Mouse (Mus musculus) lung, embryonic 14.5 days (tissue): ENCODE measurements around the gene Dram1. TPM values are rescaled to one million over a fixed set of nuclear protein-coding genes. Genes with fewer than 3 reads are reported as not detected.

ENCODE experiments used
- ATAC-seq: fragments of 200-750 bp; cut with Nextera tagmentation; 2 replicates; pipeline ENCODE4 v1.8.0; 2017; ENCODE audit warnings: mild to moderate bottlenecking, moderate TSS enrichment, moderate library complexity; ENCODE audit not compliant: insufficient read depth
- DNase-seq: peaks from one replicate; pipeline ENCODE4 v3.0.0-alpha.2; 2015
- H3K27ac ChIP-seq: fragments of 300-500 bp; sonication (generic); 2 replicates; pipeline ENCODE4 v1.5.1; 2014; ENCODE audit warnings: low read depth, mild to moderate bottlenecking, moderate library complexity
- H3K27me3 ChIP-seq: fragments of 300-500 bp; sonication (generic); 2 replicates; pipeline ENCODE4 v1.6.1; 2014; ENCODE audit warnings: low read length, control low read depth; ENCODE audit not compliant: insufficient read depth
- H3K36me3 ChIP-seq: fragments of 300-500 bp; sonication (generic); 2 replicates; pipeline ENCODE4 v1.6.1; 2014; ENCODE audit warnings: control low read depth; ENCODE audit not compliant: insufficient read depth
- H3K4me1 ChIP-seq: fragments of 300-500 bp; sonication (generic); 2 replicates; pipeline ENCODE4 v1.6.1; 2014; ENCODE audit warnings: antibody characterized with exemption, control low read depth; ENCODE audit not compliant: insufficient read depth
- H3K4me2 ChIP-seq: fragments of 300-500 bp; sonication (generic); 2 replicates; pipeline ENCODE4 v1.6.1; 2014; ENCODE audit warnings: mild to moderate bottlenecking
- H3K4me3 ChIP-seq: fragments of 300-500 bp; sonication (generic); 2 replicates; pipeline ENCODE4 v1.5.1; 2014; ENCODE audit warnings: low read depth, low read length
- H3K9ac ChIP-seq: fragments of 300-500 bp; sonication (generic); 2 replicates; pipeline ENCODE4 v1.6.1; 2014
- H3K9me3 ChIP-seq: fragments of 300-500 bp; sonication (generic); 2 replicates; pipeline ENCODE4 v1.6.1; 2016; ENCODE audit warnings: low read depth, low read length, control low read depth
- CTCF ChIP-seq: IDR thresholded peaks from 2 replicates; pipeline ENCODE4 v1.5.1; 2016; ENCODE audit warnings: antibody characterized with exemption, low read depth
- WGBS: fragments of 180-500 bp; shearing (Covaris S2); extraction: QIAGEN DNeasy Blood & Tissue Kit; methylation state at CpG from one replicate; pipeline ENCODE4 v1.1.7; 2014; 5-methylcytosine and 5-hydroxymethylcytosine counted together
- polyA plus RNA-seq: library from polyadenylated mRNA; unstranded; fragments of >200 nt; fragmentation: Nextera tagmentation; extraction: Ambion mirVana; gene quantifications from 2 replicates; pipeline ENCODE4 v1.2.1, GENCODE M21; 2014

Gene Dram1
- polyA plus RNA-seq, 1 experiment from 2014 or later: 43.9 TPM

DNA sequence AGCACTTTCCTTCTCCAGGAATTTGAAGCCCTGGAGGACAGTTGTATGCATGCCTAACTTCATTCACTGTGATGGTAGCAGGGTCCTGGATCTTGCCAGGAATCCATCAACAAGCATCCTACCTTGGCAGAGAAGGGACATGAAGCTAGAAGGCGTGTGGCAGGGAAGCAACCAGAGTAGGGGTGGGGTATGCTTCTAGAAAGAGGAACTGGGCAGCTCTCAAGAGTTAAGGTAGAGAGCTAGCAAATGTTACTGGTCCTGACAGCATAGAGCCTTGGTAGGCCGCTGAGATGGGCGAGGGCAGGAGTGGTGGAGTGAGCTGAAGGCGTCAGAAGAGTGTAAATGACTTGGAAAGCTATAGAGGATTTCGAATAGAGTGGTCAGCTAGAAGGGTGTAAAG is 20.4 kb upstream of the Dram1 start:
- Histone ChIP-seq H3K9me3 (no peaks in the 10 kb centered on the region), H3K4me3 (no peak overlapping the region), H3K36me3 (no peaks in the 10 kb centered on the region), H3K27ac (no peak overlapping the region), H3K9ac (no peak overlapping the region), H3K4me2 (no peak overlapping the region), H3K27me3 (no peaks in the 10 kb centered on the region), H3K4me1 (no peaks in the 10 kb centered on the region)
- DNase-seq (no peak), ATAC-seq (no peak)
- WGBS: 90% methylated on average over 5 of the region's 5 CpGs
- TF ChIP-seq CTCF: no peak

GRCm38 (mm10) chr10:88398668-88399243 is 19.9 kb upstream of the Dram1 start:
- DNase-seq (no peak), ATAC-seq (no peak)
- Histone ChIP-seq H3K27me3 (no peaks in the 10 kb centered on the region), H3K9me3 (no peaks in the 10 kb centered on the region), H3K4me3 (no peak overlapping the region), H3K9ac (no peak overlapping the region), H3K27ac (no peak overlapping the region), H3K36me3 (no peaks in the 10 kb centered on the region), H3K4me2 (no peak overlapping the region), H3K4me1 (no peaks in the 10 kb centered on the region)
- TF ChIP-seq CTCF: no peak
- 83% methylated on average over 6 of the region's 6 CpGs for WGBS

DNA sequence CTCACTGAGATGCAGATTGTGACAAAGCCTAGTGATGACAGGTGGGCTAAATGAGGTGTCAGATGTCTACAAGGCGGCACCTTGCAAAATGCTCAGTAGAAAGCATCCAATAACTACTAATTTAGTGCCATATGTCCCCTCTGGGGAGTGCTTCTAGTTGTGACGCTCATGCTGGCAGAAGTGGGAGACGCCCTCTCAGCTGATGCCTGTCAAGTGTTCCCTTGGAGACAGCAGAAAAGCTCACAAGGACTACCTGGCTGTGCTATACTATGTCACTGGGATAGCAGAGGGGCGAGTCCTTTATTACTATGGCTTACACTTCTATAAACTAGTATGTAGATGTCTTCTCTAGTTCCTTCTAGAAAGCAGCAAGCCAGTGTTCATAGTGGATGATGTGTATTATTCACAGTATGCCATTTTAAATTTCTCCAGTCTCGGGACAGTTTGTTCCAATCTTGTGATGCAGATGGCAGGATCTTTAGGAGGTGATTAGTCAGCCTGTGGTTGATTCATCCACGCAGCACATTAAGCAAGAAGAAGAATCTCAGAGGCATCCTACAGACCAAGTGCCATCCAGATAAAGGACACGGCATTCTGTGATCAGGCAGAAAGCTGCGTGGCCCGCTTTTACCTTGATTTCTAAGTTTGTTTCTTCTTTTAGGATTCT is 13.4 kb upstream of the Dram1 start:
- Histone ChIP-seq H3K4me1 (no peaks in the 10 kb centered on the region), H3K27ac (no peak overlapping the region), H3K4me2 (no peak overlapping the region), H3K27me3 (no peaks in the 10 kb centered on the region), H3K4me3 (no peak overlapping the region), H3K9ac (no peak overlapping the region), H3K36me3 (no peaks in the 10 kb centered on the region), H3K9me3 (no peaks in the 10 kb centered on the region)
- TF ChIP-seq CTCF: no peak
- no peak for DNase-seq
- WGBS: 80% methylated on average over 9 of the region's 9 CpGs
- ATAC-seq: no peak

DNA sequence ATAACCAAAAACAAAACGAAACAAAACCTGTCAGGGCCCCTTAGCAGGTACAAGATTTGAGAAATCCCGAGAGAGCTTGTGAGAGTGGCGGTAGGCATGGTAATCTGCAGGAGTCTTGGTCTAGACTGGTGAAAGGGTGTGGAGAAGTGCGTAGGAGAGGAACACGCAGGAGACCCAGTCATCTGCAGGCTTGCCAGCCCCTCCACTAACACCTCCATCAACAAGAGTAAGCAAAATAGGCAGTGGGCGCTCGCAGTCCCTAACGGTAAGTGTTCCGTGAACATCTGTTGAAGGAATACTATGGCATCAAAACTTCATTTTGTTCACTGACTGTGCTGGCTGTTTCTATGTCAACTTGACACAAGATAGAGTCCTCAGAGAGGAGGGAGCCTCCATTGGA is 12.6 kb upstream of the Dram1 start:
- ATAC-seq (no peak), DNase-seq (no peak)
- no peak overlapping the region for H3K27ac ChIP-seq
- TF ChIP-seq CTCF: no peak
- H3K4me3 ChIP-seq: no peak overlapping the region
- H3K9ac ChIP-seq: no peak overlapping the region
- WGBS: 86% methylated on average over 9 of the region's 9 CpGs
- H3K4me2 ChIP-seq: no peak overlapping the region
- no peaks in the 10 kb centered on the region for H3K27me3 ChIP-seq
- H3K4me1 ChIP-seq: no peaks in the 10 kb centered on the region
- no peaks in the 10 kb centered on the region for H3K9me3 ChIP-seq
- H3K36me3 ChIP-seq: no peaks in the 10 kb centered on the region

DNA sequence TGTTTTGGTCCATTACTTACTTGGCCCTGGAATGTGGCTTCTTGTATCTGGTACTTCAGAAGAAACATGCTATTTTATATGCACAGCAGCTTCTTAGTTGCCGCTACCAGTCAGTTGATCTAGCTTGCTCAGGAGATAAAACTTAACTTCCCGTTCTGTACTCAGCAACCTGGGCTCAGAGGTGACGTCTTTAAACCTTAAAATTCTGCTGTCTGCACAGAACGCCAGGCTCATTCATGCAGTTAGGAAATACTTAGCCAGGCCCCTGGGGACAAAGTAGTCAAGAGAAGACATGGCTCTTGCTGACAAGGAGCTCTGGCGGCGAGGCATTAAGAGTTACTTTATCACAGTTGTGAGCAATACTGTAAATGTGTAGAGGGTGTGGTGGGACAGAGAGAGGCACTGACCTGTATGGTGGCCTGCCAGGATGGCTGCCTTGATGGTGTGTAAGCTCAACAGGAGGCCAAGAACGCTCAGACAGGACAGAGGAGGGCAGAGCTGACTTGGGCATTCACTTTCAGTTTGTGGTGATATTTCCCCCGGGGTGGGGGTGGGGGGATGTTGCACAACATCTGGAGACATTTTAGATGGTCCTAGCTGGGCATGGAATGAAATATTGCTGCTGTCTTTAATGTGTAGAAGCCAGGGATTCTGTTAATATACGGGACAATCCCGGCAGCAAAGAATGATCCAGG is 11.4 kb upstream of the Dram1 start:
- H3K27me3 ChIP-seq: no peaks in the 10 kb centered on the region
- DNase-seq (no peak), ATAC-seq (peak; percentile 45; the same call in 1 of the 2 replicates)
- no peaks in the 10 kb centered on the region for H3K9me3 ChIP-seq
- H3K9ac ChIP-seq: no peak overlapping the region
- H3K4me2 ChIP-seq: no peak overlapping the region
- 41% methylated on average over 10 of the region's 10 CpGs for WGBS
- TF ChIP-seq CTCF: no peak
- H3K27ac ChIP-seq: no peak overlapping the region
- H3K4me1 ChIP-seq: no peaks in the 10 kb centered on the region
- H3K36me3 ChIP-seq: no peaks in the 10 kb centered on the region
- no peak overlapping the region for H3K4me3 ChIP-seq

GRCm38 (mm10) chr10:88389576-88389975 is 10.7 kb upstream of the Dram1 start:
- 15% methylated on average over 4 of the region's 4 CpGs for WGBS
- Histone ChIP-seq H3K4me1 (no peaks in the 10 kb centered on the region), H3K9ac (no peak overlapping the region), H3K9me3 (no peaks in the 10 kb centered on the region), H3K36me3 (no peaks in the 10 kb centered on the region), H3K4me2 (no peak overlapping the region), H3K27me3 (no peaks in the 10 kb centered on the region), H3K27ac (no peak overlapping the region), H3K4me3 (no peak overlapping the region)
- ATAC-seq (peak; percentile 53; the same call in 1 of the 2 replicates), DNase-seq (no peak)
- no peak for TF ChIP-seq CTCF

- Histone ChIP-seq H3K4me2 (no peak overlapping the region), H3K4me3 (no peak overlapping the region), H3K27me3 (no peaks in the 10 kb centered on the region), H3K9me3 (no peaks in the 10 kb centered on the region), H3K36me3 (no peaks in the 10 kb centered on the region), H3K4me1 (no peaks in the 10 kb centered on the region), H3K9ac (no peak overlapping the region), H3K27ac (no peak overlapping the region)
- DNase-seq: no peak
- no peak for ATAC-seq
- 83% methylated on average over 6 of the region's 6 CpGs for WGBS
- TF ChIP-seq CTCF: no peak
Measured at GRCm38 (mm10) chr10:88386251-88386650, 7.4 kb upstream of the Dram1 start.
